In the genomic region with DNA sequence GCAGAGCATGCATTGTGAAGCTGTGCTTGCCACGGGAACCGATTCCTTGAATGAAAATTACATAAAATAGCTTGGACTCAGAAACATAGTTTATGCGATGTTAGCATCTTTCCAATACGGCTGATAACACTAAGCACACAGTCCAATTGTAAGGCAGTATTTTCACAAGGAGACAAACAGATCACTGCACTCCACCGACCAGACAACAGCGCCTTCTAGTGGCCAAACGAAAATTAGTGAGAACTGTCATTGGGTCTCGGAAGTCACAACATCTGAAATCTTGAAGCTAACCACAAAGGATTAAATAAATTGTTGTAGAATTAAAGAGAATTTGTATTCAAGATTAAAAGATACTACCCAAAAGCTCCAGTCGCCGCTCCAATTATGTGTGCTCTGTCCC, we compare ENCODE assay signal across 8 mouse cellular contexts. TPM values are rescaled to one million over a fixed set of nuclear protein-coding genes. Genes with fewer than 3 reads are reported as not detected.
DNase-seq lines count a peak whose midpoint lies in the region; ATAC-seq lines count a peak whose summit lies in the region.

No protein-coding gene starts in this region.

- no peak for ATAC-seq in liver, embryonic 13.5 days (ENCODE audit: low read depth)

- no peaks in the 10 kb centered on the region for H3K9me3 ChIP-seq in liver, embryonic 13.5 days (replicated peaks)

- H3K4me2 ChIP-seq in liver, embryonic 13.5 days: no peak overlapping the region

- no peaks in the 10 kb centered on the region for H3K36me3 ChIP-seq in liver, embryonic 13.5 days

- DNase-seq in A20 (ENCODE audit: low read depth, low spot score): peak; percentile 77
- peak; percentile 66 for DNase-seq in ES-CJ7 (ENCODE audit: low read depth, low spot score)
- DNase-seq in cerebellum, adult 11 months: peak; percentile 41
- DNase-seq in forelimb bud, embryonic 11.5 days (ENCODE audit: low read depth, low spot score): peak; percentile 72
- peak; percentile 84 for DNase-seq in kidney, postnatal 10 days
- peak; percentile 37 for DNase-seq in liver, embryonic 13.5 days
- DNase-seq in retina, postnatal 7 days (ENCODE audit: low read depth, low spot score): peak; percentile 51
- peak; percentile 26 for DNase-seq in yolk sac, embryonic 10.5 days (ENCODE audit: low spot score)

- no peak overlapping the region for H3K27ac ChIP-seq in liver, embryonic 13.5 days

- no peak overlapping the region for H3K9ac ChIP-seq in liver, embryonic 13.5 days

- H3K27me3 ChIP-seq in liver, embryonic 13.5 days: no peaks in the 10 kb centered on the region

- peaks cover 7% of the 10 kb centered on the region; the same call in 1 of the 2 replicates for H3K4me1 ChIP-seq in liver, embryonic 13.5 days (replicated peaks)

- H3K4me3 ChIP-seq in liver, embryonic 13.5 days (replicated peaks): no peak overlapping the region

- whole genome bisulfite sequencing in liver, embryonic 13.5 days (ENCODE audit: insufficient replicate concordance): 20% methylated on average over 10 of the region's 10 CpGs

RNA-seq across cellular contexts. Expression of a gene that starts 4.4 kb away (rescaled TPM):
- 2.7 and 3.8 TPM in 2 replicates for polyA plus RNA-seq in liver, embryonic 13.5 days (2015; fragmentation: Nextera tagmentation; extraction: Ambion mirVana)

Comparison
In these comparisons a context has a peak if more than half of its experiments do, and no peak if none do; other contexts are left out.
1. DNase-seq: peak in every context shown above with its lines; median percentile 84 in kidney, postnatal 10 days; 77 in A20; 72 in forelimb bud, embryonic 11.5 days; 66 in ES-CJ7; 51 in retina, postnatal 7 days; 41 in cerebellum, adult 11 months; 37 in liver, embryonic 13.5 days; 26 in yolk sac, embryonic 10.5 days.